Mouse (Mus musculus): ENCODE measurements at regions not wholly inside any gene's neighbourhood (a gene's known extent, or its start where the extent isn't known, plus 50 kb on each side); places are given as distances from the start of the nearest gene placed in this dataset.

DNA sequence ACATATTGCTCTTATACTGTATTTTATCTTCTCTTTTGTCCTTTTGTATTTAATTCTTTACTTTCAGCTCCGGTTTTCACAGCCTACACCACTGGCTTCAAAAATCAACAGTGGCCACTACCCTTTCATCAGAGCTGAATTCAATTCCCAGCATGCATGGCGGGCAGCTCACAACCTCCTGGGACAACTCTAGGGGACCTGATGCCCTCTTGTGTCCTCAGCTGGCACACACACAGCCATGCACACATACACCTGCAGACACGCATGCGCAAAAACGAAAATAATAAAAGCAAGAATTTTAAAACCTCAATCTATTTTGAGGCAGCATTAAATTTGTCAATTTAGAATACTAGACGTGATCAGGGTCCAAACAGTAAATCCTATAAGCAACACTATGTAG lies 82.6 kb upstream of the Samsn1 start:
- no peak for TF ChIP-seq TAL1 (IDR thresholded peaks at IDR 0.05; ENCODE audit: low read length)
- TF ChIP-seq GATA1 (IDR thresholded peaks at IDR 0.05; ENCODE audit: low read length): no peak

Data from erythroblast, embryonic 14.5 days (primary cell).